Mouse (Mus musculus): Measurements from ENCODE around the gene Sec24d.

- no peak for TF ChIP-seq EP300 (IDR thresholded peaks at IDR 0.05)
- no peak for TF ChIP-seq CTCF (IDR thresholded peaks at IDR 0.05)
Measured at GRCm38 (mm10) chr3:123391180-123391579, 123.9 kb downstream of the Sec24d start.

Data from lung, postnatal 0 days (tissue).